Mouse (Mus musculus) small intestine, adult 2 months (tissue): Measurements from ENCODE around the gene Sipa1l2.

Source experiments
- CTCF ChIP-seq: fragments of 200-500 bp; IDR thresholded peaks from 2 replicates; pipeline ENCODE4 v1.5.1; 2012; ENCODE audit warnings: low read depth, mild to moderate bottlenecking, control low read depth, inconsistent platforms, low read length, moderate library complexity, mixed read lengths; ENCODE audit not compliant: insufficient replicate concordance, insufficient read length; ENCODE audit errors: extremely low read depth
- POLR2A ChIP-seq: fragments of 200-500 bp; IDR thresholded peaks from 2 replicates; pipeline ENCODE4 v1.6.1; 2012; ENCODE audit warnings: low read depth, mild to moderate bottlenecking, control low read depth, inconsistent platforms, low read length, moderate library complexity

GRCm38 (mm10) chr8:125529019-125529418, 40.6 kb downstream of the Sipa1l2 start:
- no peak for TF ChIP-seq CTCF
- TF ChIP-seq POLR2A: no peak
